Mouse (Mus musculus): ENCODE measurements around the gene Rnf144b. TPM values are rescaled to one million over a fixed set of nuclear protein-coding genes. Genes with fewer than 3 reads are reported as not detected.

The Rnf144b gene
- polyA plus RNA-seq, 1 experiment from 2014 or later: 2.3 TPM

GRCm38 (mm10) chr13:47220426-47220825, 98.0 kb downstream of the Rnf144b start:
- H3K9me3 ChIP-seq (ENCODE audit: control insufficient read depth, low read length): no peaks in the 10 kb centered on the region
- peaks cover 17 to 18% of the 10 kb centered on the region in 2 experiments for H3K4me1 ChIP-seq (ENCODE audit: control insufficient read depth in 2 of 2, insufficient read depth in 2 of 2, low read length in 2 of 2)
- H3K4me2 ChIP-seq (ENCODE audit: low read length): no peak overlapping the region
- no peaks in the 10 kb centered on the region for H3K27me3 ChIP-seq (ENCODE audit: control insufficient read depth, insufficient read depth, low read length)
- H3K9ac ChIP-seq (ENCODE audit: low read length): no peak overlapping the region
- ATAC-seq (ENCODE audit: insufficient number of reproducible peaks, insufficient read depth, low FRiP score, low read depth): no peak
- no peak overlapping the region for H3K27ac ChIP-seq (replicated peaks in 1 of 2; ENCODE audit: control insufficient read depth in 1 of 2, insufficient read depth in 1 of 2, low read depth in 2 of 2, low read length in 2 of 2)
- H3K36me3 ChIP-seq (ENCODE audit: control insufficient read depth, insufficient read depth, low read length): no peaks in the 10 kb centered on the region
- 82% methylated on average over 10 of the region's 10 CpGs for WGBS
- no peak overlapping the region for H3K4me3 ChIP-seq (ENCODE audit: control insufficient read depth in 1 of 2, insufficient read depth in 1 of 2, low read depth in 1 of 2, low read length in 2 of 2)

DNA sequence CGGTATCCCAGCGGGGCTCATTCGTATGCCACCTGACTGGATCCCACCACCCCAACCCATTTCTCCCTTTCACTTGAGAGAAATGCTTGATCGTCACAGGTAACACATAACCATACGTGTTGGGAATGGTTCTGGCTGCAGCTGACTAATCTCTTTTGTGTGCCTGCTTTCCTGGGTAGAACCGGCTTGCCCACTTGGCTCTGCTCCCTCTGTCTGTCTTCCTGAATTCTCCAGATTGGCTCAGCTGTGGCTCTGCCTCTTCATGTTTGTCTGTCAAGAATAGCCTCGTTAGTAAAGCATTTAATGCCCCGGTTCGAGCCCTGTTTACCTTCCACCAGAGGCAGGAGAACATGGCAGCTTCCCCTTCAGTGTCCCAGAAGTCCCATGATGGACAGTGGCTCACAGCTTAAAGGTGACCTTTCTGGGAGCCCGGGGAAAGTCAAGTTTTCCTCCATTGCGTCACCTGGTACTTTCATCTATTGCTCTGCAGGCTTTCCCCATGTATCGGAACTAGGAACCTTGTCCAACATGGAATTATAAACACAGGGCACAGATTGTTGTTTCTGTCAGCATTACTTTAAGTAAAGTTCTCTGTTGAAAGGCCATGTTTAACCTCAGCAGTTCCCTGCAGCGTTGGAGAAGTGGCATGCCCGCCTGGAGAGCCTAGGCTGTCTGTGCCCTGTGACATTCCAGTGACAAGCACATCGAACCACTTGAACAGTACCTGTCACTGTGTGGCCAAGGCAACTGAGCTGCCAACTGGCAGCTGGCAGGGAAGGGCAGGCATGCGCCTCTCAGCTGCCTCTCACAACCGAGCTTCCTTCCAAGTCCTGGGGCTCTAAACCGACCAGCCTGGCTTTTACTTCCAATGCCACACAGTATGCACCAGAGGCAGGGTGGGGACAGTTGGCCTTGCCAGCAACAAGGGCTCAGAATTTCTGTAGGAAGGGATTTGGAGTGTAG, 101.4 kb downstream of the Rnf144b start:
- Histone ChIP-seq H3K27ac (replicated peaks in 1 of 2; ENCODE audit: control insufficient read depth in 1 of 2, insufficient read depth in 1 of 2, low read depth in 2 of 2, low read length in 2 of 2) (peak overlapping the region; percentile 36 to 48), H3K4me2 (ENCODE audit: low read length) (no peak overlapping the region), H3K4me3 (ENCODE audit: control insufficient read depth in 1 of 2, insufficient read depth in 1 of 2, low read depth in 1 of 2, low read length in 2 of 2) (no peak overlapping the region), H3K4me1 (ENCODE audit: control insufficient read depth in 2 of 2, insufficient read depth in 2 of 2, low read length in 2 of 2) (peaks cover 11 to 18% of the 10 kb centered on the region in 2 experiments), H3K36me3 (ENCODE audit: control insufficient read depth, insufficient read depth, low read length) (no peaks in the 10 kb centered on the region), H3K9ac (ENCODE audit: low read length) (no peak overlapping the region), H3K9me3 (ENCODE audit: control insufficient read depth, low read length) (no peaks in the 10 kb centered on the region), H3K27me3 (ENCODE audit: control insufficient read depth, insufficient read depth, low read length) (no peaks in the 10 kb centered on the region)
- WGBS: 60% methylated on average over 18 of the region's 18 CpGs
- no peak for ATAC-seq (ENCODE audit: insufficient number of reproducible peaks, insufficient read depth, low FRiP score, low read depth)

GRCm38 (mm10) chr13:47224648-47225323, 102.3 kb downstream of the Rnf144b start:
- Histone ChIP-seq H3K9ac (ENCODE audit: low read length) (no peak overlapping the region), H3K4me3 (ENCODE audit: control insufficient read depth in 1 of 2, insufficient read depth in 1 of 2, low read depth in 1 of 2, low read length in 2 of 2) (no peak overlapping the region), H3K36me3 (ENCODE audit: control insufficient read depth, insufficient read depth, low read length) (no peaks in the 10 kb centered on the region; the same call in 1 of the 2 replicates), H3K4me1 (ENCODE audit: control insufficient read depth in 2 of 2, insufficient read depth in 2 of 2, low read length in 2 of 2) (peaks cover 11 to 18% of the 10 kb centered on the region in 2 experiments), H3K9me3 (ENCODE audit: control insufficient read depth, low read length) (no peaks in the 10 kb centered on the region), H3K4me2 (ENCODE audit: low read length) (no peak overlapping the region), H3K27me3 (ENCODE audit: control insufficient read depth, insufficient read depth, low read length) (no peaks in the 10 kb centered on the region), H3K27ac (replicated peaks in 1 of 2; ENCODE audit: control insufficient read depth in 1 of 2, insufficient read depth in 1 of 2, low read depth in 2 of 2, low read length in 2 of 2) (no peak overlapping the region; a peak in 1 of 4 replicates)
- 0 out of 2 replicates have a peak, but pooled peaks have one; percentile 29 for ATAC-seq (ENCODE audit: insufficient number of reproducible peaks, insufficient read depth, low FRiP score, low read depth)
- WGBS: 40% methylated on average over 14 of the region's 14 CpGs

GRCm38 (mm10) chr13:47225324-47225697, 102.9 kb downstream of the Rnf144b start:
- ATAC-seq (ENCODE audit: insufficient number of reproducible peaks, insufficient read depth, low FRiP score, low read depth): no peak
- Histone ChIP-seq H3K27ac (replicated peaks in 1 of 2; ENCODE audit: control insufficient read depth in 1 of 2, insufficient read depth in 1 of 2, low read depth in 2 of 2, low read length in 2 of 2) (no peak overlapping the region), H3K36me3 (ENCODE audit: control insufficient read depth, insufficient read depth, low read length) (no peaks in the 10 kb centered on the region; the same call in 1 of the 2 replicates), H3K4me3 (ENCODE audit: control insufficient read depth in 1 of 2, insufficient read depth in 1 of 2, low read depth in 1 of 2, low read length in 2 of 2) (no peak overlapping the region), H3K27me3 (ENCODE audit: control insufficient read depth, insufficient read depth, low read length) (no peaks in the 10 kb centered on the region), H3K9ac (ENCODE audit: low read length) (no peak overlapping the region), H3K9me3 (ENCODE audit: control insufficient read depth, low read length) (no peaks in the 10 kb centered on the region), H3K4me2 (ENCODE audit: low read length) (no peak overlapping the region), H3K4me1 (ENCODE audit: control insufficient read depth in 2 of 2, insufficient read depth in 2 of 2, low read length in 2 of 2) (peaks cover 11 to 18% of the 10 kb centered on the region in 2 experiments)
- WGBS: 87% methylated on average over 3 of the region's 3 CpGs

- peaks cover 11 to 18% of the 10 kb centered on the region in 2 experiments for H3K4me1 ChIP-seq (ENCODE audit: control insufficient read depth in 2 of 2, insufficient read depth in 2 of 2, low read length in 2 of 2)
- no peak overlapping the region for H3K4me3 ChIP-seq (ENCODE audit: control insufficient read depth in 1 of 2, insufficient read depth in 1 of 2, low read depth in 1 of 2, low read length in 2 of 2)
- ATAC-seq (ENCODE audit: insufficient number of reproducible peaks, insufficient read depth, low FRiP score, low read depth): no peak
- H3K9ac ChIP-seq (ENCODE audit: low read length): no peak overlapping the region
- no peaks in the 10 kb centered on the region for H3K27me3 ChIP-seq (ENCODE audit: control insufficient read depth, insufficient read depth, low read length)
- no peaks in the 10 kb centered on the region; the same call in 1 of the 2 replicates for H3K36me3 ChIP-seq (ENCODE audit: control insufficient read depth, insufficient read depth, low read length)
- no peak overlapping the region for H3K27ac ChIP-seq (replicated peaks in 1 of 2; ENCODE audit: control insufficient read depth in 1 of 2, insufficient read depth in 1 of 2, low read depth in 2 of 2, low read length in 2 of 2)
- H3K4me2 ChIP-seq (ENCODE audit: low read length): no peak overlapping the region
- WGBS: 82% methylated on average over 9 of the region's 9 CpGs
- H3K9me3 ChIP-seq (ENCODE audit: control insufficient read depth, low read length): no peaks in the 10 kb centered on the region
Observed at GRCm38 (mm10) chr13:47225802-47226201, 103.3 kb downstream of the Rnf144b start.

DNA sequence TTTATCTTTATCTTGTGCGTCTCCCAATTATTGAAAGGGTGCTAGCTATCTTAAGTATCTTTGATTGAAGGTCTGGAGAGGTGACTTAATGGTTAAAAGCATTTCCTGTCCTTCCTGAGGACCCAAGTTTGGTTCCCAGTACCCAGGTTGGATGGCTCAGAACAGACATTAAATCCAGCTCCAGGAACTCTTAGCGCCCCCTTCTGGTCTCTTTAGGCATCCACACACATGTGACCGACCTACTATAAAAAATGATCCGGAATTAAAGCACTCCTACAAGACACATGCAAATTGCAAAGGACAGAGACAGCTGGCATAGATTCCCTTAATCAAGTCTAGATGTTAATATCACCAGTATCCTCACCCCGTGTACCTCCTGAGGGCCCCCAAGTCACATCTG, 104.1 kb downstream of the Rnf144b start:
- H3K4me1 ChIP-seq (ENCODE audit: control insufficient read depth in 2 of 2, insufficient read depth in 2 of 2, low read length in 2 of 2): peaks cover 11 to 18% of the 10 kb centered on the region in 2 experiments
- no peak overlapping the region for H3K9ac ChIP-seq (ENCODE audit: low read length)
- no peak overlapping the region for H3K4me2 ChIP-seq (ENCODE audit: low read length)
- 92% methylated on average over 5 of the region's 5 CpGs for WGBS
- H3K36me3 ChIP-seq (ENCODE audit: control insufficient read depth, insufficient read depth, low read length): no peaks in the 10 kb centered on the region; the same call in 1 of the 2 replicates
- no peaks in the 10 kb centered on the region for H3K9me3 ChIP-seq (ENCODE audit: control insufficient read depth, low read length)
- no peak overlapping the region for H3K27ac ChIP-seq (replicated peaks in 1 of 2; ENCODE audit: control insufficient read depth in 1 of 2, insufficient read depth in 1 of 2, low read depth in 2 of 2, low read length in 2 of 2)
- no peaks in the 10 kb centered on the region for H3K27me3 ChIP-seq (ENCODE audit: control insufficient read depth, insufficient read depth, low read length)
- no peak overlapping the region for H3K4me3 ChIP-seq (ENCODE audit: control insufficient read depth in 1 of 2, insufficient read depth in 1 of 2, low read depth in 1 of 2, low read length in 2 of 2)
- no peak for ATAC-seq (ENCODE audit: insufficient number of reproducible peaks, insufficient read depth, low FRiP score, low read depth)

DNA sequence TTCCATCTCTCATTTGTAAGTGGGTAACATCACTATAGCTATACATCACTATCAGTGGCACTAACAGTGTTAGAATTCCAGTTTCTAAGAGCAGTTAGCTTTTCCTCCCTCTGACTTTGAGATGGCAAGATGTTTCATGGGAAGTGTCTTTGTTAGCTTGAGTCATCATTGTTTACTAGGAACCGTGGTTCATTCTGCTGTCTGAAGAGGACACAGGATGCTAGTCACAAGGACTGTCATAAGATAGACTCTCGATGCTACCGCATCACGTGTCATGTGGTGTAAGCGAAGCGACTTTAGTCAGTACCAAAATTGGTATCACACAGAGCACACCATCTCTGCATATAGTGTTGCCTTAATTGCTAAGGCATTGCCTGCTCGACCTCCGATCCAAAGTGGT, 105.7 kb downstream of the Rnf144b start:
- WGBS: 87% methylated on average over 8 of the region's 8 CpGs
- no peak for ATAC-seq (ENCODE audit: insufficient number of reproducible peaks, insufficient read depth, low FRiP score, low read depth)

More for the DNA sequence above, 105.7 kb downstream of the Rnf144b start:
- Histone ChIP-seq H3K4me1 (ENCODE audit: control insufficient read depth in 2 of 2, insufficient read depth in 2 of 2, low read length in 2 of 2) (peaks cover 11 to 18% of the 10 kb centered on the region in 2 experiments), H3K4me2 (ENCODE audit: low read length) (no peak overlapping the region), H3K27me3 (ENCODE audit: control insufficient read depth, insufficient read depth, low read length) (no peaks in the 10 kb centered on the region), H3K9me3 (ENCODE audit: control insufficient read depth, low read length) (no peaks in the 10 kb centered on the region), H3K36me3 (ENCODE audit: control insufficient read depth, insufficient read depth, low read length) (no peaks in the 10 kb centered on the region; the same call in 1 of the 2 replicates), H3K4me3 (ENCODE audit: control insufficient read depth in 1 of 2, insufficient read depth in 1 of 2, low read depth in 1 of 2, low read length in 2 of 2) (no peak overlapping the region), H3K9ac (ENCODE audit: low read length) (no peak overlapping the region), H3K27ac (replicated peaks in 1 of 2; ENCODE audit: control insufficient read depth in 1 of 2, insufficient read depth in 1 of 2, low read depth in 2 of 2, low read length in 2 of 2) (no peak overlapping the region)
